Comparison of ENCODE assay signal across 25 mouse cellular contexts in the genomic region with DNA sequence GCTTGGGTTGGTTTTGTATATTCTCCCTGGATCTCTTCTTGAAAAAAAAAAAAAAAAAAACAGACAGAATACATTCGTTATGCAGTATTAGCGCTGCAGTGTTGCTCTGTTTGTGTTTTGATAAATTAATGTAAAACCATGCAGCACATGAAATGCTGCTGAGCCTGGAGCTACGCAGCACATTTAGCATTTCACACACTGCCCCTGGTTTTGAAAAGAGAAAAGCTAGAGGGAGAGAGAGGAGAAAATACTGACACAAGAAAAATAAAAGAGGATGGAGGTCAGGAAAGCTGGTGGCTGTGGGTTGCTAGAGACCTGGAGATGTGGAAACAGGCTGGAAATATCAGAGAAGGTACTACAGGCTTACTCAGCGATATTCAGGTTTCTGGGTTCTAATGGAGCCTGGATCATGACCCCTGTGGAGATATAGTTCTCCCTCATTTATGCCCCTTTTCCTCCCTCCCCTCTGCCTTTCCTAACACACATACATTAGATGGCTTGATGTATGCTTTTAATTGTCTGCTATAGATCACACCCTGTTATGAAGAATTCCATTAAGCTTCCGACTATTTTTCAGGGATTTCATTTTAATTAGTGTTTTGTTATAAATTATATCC.
DNase-seq lines count a peak whose midpoint lies in the region; ATAC-seq and TF ChIP-seq lines count a peak whose summit lies in the region.
"Had no signal": no experiment of that assay in that cellular context is flagged by ENCODE, and none has a peak within 500 bp of the region (broad histone marks: within the 10 kb centered on the region; RNA-seq: fewer than 3 reads in every experiment).

No protein-coding gene starts in this region.

- 43% methylated on average over 5 of the region's 5 CpGs for WGBS in forebrain, embryonic 14.5 days
- 32% methylated on average over 5 of the region's 5 CpGs for WGBS in forebrain, postnatal 0 days
- WGBS in hindbrain, embryonic 16.5 days, result 50% methylated on average over 5 of the region's 5 CpGs
- WGBS in midbrain, embryonic 14.5 days, result 58% methylated on average over 5 of the region's 5 CpGs
- WGBS in neural tube, embryonic 14.5 days, result 37% methylated on average over 5 of the region's 5 CpGs

- no peak overlapping the region for H3K27ac ChIP-seq in forebrain, embryonic 14.5 days (ENCODE audit: low read depth, low read length)
- no peak overlapping the region for H3K27ac ChIP-seq in forebrain, postnatal 0 days (ENCODE audit: low read depth, low read length)
- no peak overlapping the region; the same call in 1 of the 2 replicates for H3K27ac ChIP-seq in hindbrain, embryonic 16.5 days (ENCODE audit: low read depth, low read length)
- H3K27ac ChIP-seq in midbrain, embryonic 14.5 days (replicated peaks; ENCODE audit: low read depth, low read length), result peak overlapping the region; percentile 32; the same call in 1 of the 2 replicates
- H3K27ac ChIP-seq in neural tube, embryonic 14.5 days (ENCODE audit: low read depth, low read length), result no peak overlapping the region
- H3K27ac ChIP-seq: embryonic facial prominence, embryonic 10.5 days; heart, adult 2 months; macrophage had no signal

- ATAC-seq in forebrain, embryonic 14.5 days, result 0 out of 2 replicates have a peak, but pooled peaks have one; percentile 26
- no peak for ATAC-seq in forebrain, postnatal 0 days
- 0 out of 2 replicates have a peak, but pooled peaks have one; percentile 40 for ATAC-seq in hindbrain, embryonic 16.5 days
- ATAC-seq in midbrain, embryonic 14.5 days (ENCODE audit: low FRiP score, low TSS enrichment), result no peak
- peak; percentile 33; the same call in 1 of the 2 replicates for ATAC-seq in neural tube, embryonic 14.5 days (ENCODE audit: low read depth)
- ATAC-seq: inflammation-experienced regulatory T-cells, adult 6 months; liver, postnatal 0 days; lung, postnatal 0 days had no signal

- H3K4me1 ChIP-seq in forebrain, embryonic 14.5 days (ENCODE audit: control insufficient read depth, insufficient read depth, low read length), result no peaks in the 10 kb centered on the region
- H3K4me1 ChIP-seq in forebrain, postnatal 0 days (ENCODE audit: insufficient read depth), result no peaks in the 10 kb centered on the region
- peaks cover 2% of the 10 kb centered on the region for H3K4me1 ChIP-seq in hindbrain, embryonic 16.5 days (ENCODE audit: control insufficient read depth, insufficient read depth, low read depth, low read length)
- 0 out of 2 replicates have a peak, but pooled peaks cover 5% of the 10 kb centered on the region for H3K4me1 ChIP-seq in midbrain, embryonic 14.5 days (ENCODE audit: control insufficient read depth, insufficient read depth, low read length)
- H3K4me1 ChIP-seq in neural tube, embryonic 14.5 days (ENCODE audit: control insufficient read depth, insufficient read depth, low read length), result peaks cover 11% of the 10 kb centered on the region; the same call in 1 of the 2 replicates

- TF ChIP-seq CTCF in forebrain, postnatal 0 days (IDR thresholded peaks at IDR 0.05; ENCODE audit: low read depth), result no peak

- no peak overlapping the region for H3K9ac ChIP-seq in forebrain, embryonic 14.5 days (ENCODE audit: low read length)
- no peak overlapping the region for H3K9ac ChIP-seq in forebrain, postnatal 0 days
- no peak overlapping the region for H3K9ac ChIP-seq in hindbrain, embryonic 16.5 days (ENCODE audit: low read depth, low read length)
- H3K9ac ChIP-seq in midbrain, embryonic 14.5 days (replicated peaks; ENCODE audit: low read length), result no peak overlapping the region
- no peak overlapping the region for H3K9ac ChIP-seq in neural tube, embryonic 14.5 days (replicated peaks; ENCODE audit: low read depth, low read length)
- H3K9ac ChIP-seq: liver, postnatal 0 days had no signal

- H3K4me3 ChIP-seq in forebrain, embryonic 14.5 days (ENCODE audit: low read depth, low read length), result no peak overlapping the region
- H3K4me3 ChIP-seq in forebrain, postnatal 0 days (ENCODE audit: low read depth, low read length), result no peak overlapping the region
- no peak overlapping the region for H3K4me3 ChIP-seq in hindbrain, embryonic 16.5 days (ENCODE audit: low read length)
- no peak overlapping the region for H3K4me3 ChIP-seq in midbrain, embryonic 14.5 days (replicated peaks; ENCODE audit: low read depth, low read length)
- no peak overlapping the region for H3K4me3 ChIP-seq in neural tube, embryonic 14.5 days (ENCODE audit: low read depth, low read length)
- H3K4me3 ChIP-seq: embryonic facial prominence, embryonic 10.5 days; heart, adult 2 months had no signal

- H3K9me3 ChIP-seq in forebrain, embryonic 14.5 days (replicated peaks; ENCODE audit: control insufficient read depth, low read length), result no peaks in the 10 kb centered on the region
- H3K9me3 ChIP-seq in forebrain, postnatal 0 days (ENCODE audit: low read length), result no peaks in the 10 kb centered on the region
- no peaks in the 10 kb centered on the region for H3K9me3 ChIP-seq in hindbrain, embryonic 16.5 days (ENCODE audit: control insufficient read depth, low read length)
- H3K9me3 ChIP-seq in midbrain, embryonic 14.5 days (ENCODE audit: control insufficient read depth, low read length), result no peaks in the 10 kb centered on the region
- H3K9me3 ChIP-seq in neural tube, embryonic 14.5 days (ENCODE audit: control insufficient read depth, low read length), result no peaks in the 10 kb centered on the region
- H3K9me3 ChIP-seq: embryonic facial prominence, embryonic 10.5 days had no signal

- H3K27me3 ChIP-seq in forebrain, embryonic 14.5 days (replicated peaks; ENCODE audit: control insufficient read depth, insufficient read depth, low read length), result no peaks in the 10 kb centered on the region
- H3K27me3 ChIP-seq in forebrain, postnatal 0 days (ENCODE audit: insufficient read depth, low read length), result no peaks in the 10 kb centered on the region
- H3K27me3 ChIP-seq in hindbrain, embryonic 16.5 days (replicated peaks; ENCODE audit: control insufficient read depth, insufficient read depth, low read length), result no peaks in the 10 kb centered on the region
- H3K27me3 ChIP-seq in midbrain, embryonic 14.5 days (ENCODE audit: control insufficient read depth, insufficient read depth, low read length), result no peaks in the 10 kb centered on the region
- H3K27me3 ChIP-seq in neural tube, embryonic 14.5 days (ENCODE audit: control insufficient read depth, insufficient read depth, low read length), result no peaks in the 10 kb centered on the region

- no peak for DNase-seq in forebrain, embryonic 14.5 days (ENCODE audit: low spot score)
- no peak for DNase-seq in forebrain, postnatal 0 days
- peak; percentile 57 for DNase-seq in midbrain, embryonic 14.5 days
- no peak for DNase-seq in urinary bladder, postnatal 4 days (ENCODE audit: low spot score in 2 of 2)
- DNase-seq in adrenal gland, postnatal 36 days, result no peak
- no peak for DNase-seq in layer of hippocampus, adult 11-12 months (ENCODE audit: low spot score)
- DNase-seq: adrenal gland, postnatal 10 days; cerebellum, adult 11 months; cerebellum, adult 9-11 months; gastrocnemius, postnatal 36 days; heart, adult 2 months; kidney, adult 18-20 months; kidney, postnatal 4 days; layer of hippocampus, adult 9-11 months; liver, postnatal 0 days; right cerebral cortex, adult 18-20 months; thymus, adult 18-20 months; thymus, postnatal 36 days had no signal

- H3K4me2 ChIP-seq in forebrain, embryonic 14.5 days (ENCODE audit: low read length), result no peak overlapping the region
- H3K4me2 ChIP-seq in forebrain, postnatal 0 days (ENCODE audit: low read depth), result no peak overlapping the region
- H3K4me2 ChIP-seq in hindbrain, embryonic 16.5 days (ENCODE audit: low read length), result no peak overlapping the region
- no peak overlapping the region for H3K4me2 ChIP-seq in midbrain, embryonic 14.5 days (ENCODE audit: low read length)
- no peak overlapping the region for H3K4me2 ChIP-seq in neural tube, embryonic 14.5 days (ENCODE audit: low read depth, low read length)
- H3K4me2 ChIP-seq: liver, embryonic 11.5 days had no signal

- H3K36me3 ChIP-seq in forebrain, embryonic 14.5 days (ENCODE audit: control insufficient read depth, insufficient read depth, low read length), result no peaks in the 10 kb centered on the region
- H3K36me3 ChIP-seq in forebrain, postnatal 0 days (ENCODE audit: insufficient read depth), result no peaks in the 10 kb centered on the region
- H3K36me3 ChIP-seq in hindbrain, embryonic 16.5 days (ENCODE audit: control insufficient read depth, insufficient read depth, low read length), result no peaks in the 10 kb centered on the region
- H3K36me3 ChIP-seq in midbrain, embryonic 14.5 days (ENCODE audit: control insufficient read depth, insufficient read depth, low read length), result no peaks in the 10 kb centered on the region
- H3K36me3 ChIP-seq in neural tube, embryonic 14.5 days (ENCODE audit: control insufficient read depth, insufficient read depth, low read length), result no peaks in the 10 kb centered on the region
- H3K36me3 ChIP-seq: embryonic facial prominence, embryonic 10.5 days had no signal

Comparison
In these comparisons a context has a peak if more than half of its experiments do, and no peak if none do; other contexts are left out.
1. ATAC-seq: peak in forebrain, embryonic 14.5 days (single experiment), hindbrain, embryonic 16.5 days (single experiment) and neural tube, embryonic 14.5 days (single experiment); none in forebrain, postnatal 0 days (single experiment) and midbrain, embryonic 14.5 days (single experiment).